Mouse (Mus musculus): ENCODE data around the gene Dtx4. TPM values are rescaled to one million over a fixed set of nuclear protein-coding genes. Genes with fewer than 3 reads are reported as not detected.

Gene Dtx4
- total and polyA plus RNA-seq, 2 experiments from 2014 or later: 24.6 to 54.7 TPM

DNA sequence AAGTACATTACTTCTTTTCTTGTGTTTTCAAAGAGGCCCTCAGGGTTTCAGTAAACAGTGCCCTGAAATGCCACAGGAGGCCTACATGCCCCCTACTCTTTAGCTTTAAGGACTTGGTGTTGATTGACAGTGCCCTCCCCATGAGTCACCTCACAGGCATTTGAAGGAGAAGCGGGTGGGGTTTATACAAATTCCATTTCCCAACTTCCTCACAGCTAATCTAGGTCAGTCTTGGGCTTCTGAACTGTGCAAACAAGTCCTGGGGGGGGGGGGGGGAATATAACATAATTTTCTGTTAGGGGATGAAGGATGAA, 37.6 kb downstream of the Dtx4 start:
- Histone ChIP-seq H3K4me2 (ENCODE audit: low read depth, low read length) (no peak overlapping the region), H3K4me1 (ENCODE audit: insufficient read depth, low read length) (no peaks in the 10 kb centered on the region), H3K9me3 (ENCODE audit: low read length) (no peaks in the 10 kb centered on the region), H3K27ac (no peak overlapping the region), H3K9ac (replicated peaks; ENCODE audit: low read length) (no peak overlapping the region), H3K4me3 (ENCODE audit: low read length) (no peak overlapping the region), H3K36me3 (ENCODE audit: insufficient read depth, low read length) (peaks cover 4% of the 10 kb centered on the region; the same call in 1 of the 2 replicates), H3K27me3 (ENCODE audit: insufficient read depth, low read length) (no peaks in the 10 kb centered on the region)
- WGBS: 43% methylated on average over 1 of the region's 1 CpGs
- DNase-seq (ENCODE audit: low spot score) (no peak), ATAC-seq (no peak)
- no peak for TF ChIP-seq CTCF (IDR thresholded peaks at IDR 0.05; ENCODE audit: low read depth)

DNA sequence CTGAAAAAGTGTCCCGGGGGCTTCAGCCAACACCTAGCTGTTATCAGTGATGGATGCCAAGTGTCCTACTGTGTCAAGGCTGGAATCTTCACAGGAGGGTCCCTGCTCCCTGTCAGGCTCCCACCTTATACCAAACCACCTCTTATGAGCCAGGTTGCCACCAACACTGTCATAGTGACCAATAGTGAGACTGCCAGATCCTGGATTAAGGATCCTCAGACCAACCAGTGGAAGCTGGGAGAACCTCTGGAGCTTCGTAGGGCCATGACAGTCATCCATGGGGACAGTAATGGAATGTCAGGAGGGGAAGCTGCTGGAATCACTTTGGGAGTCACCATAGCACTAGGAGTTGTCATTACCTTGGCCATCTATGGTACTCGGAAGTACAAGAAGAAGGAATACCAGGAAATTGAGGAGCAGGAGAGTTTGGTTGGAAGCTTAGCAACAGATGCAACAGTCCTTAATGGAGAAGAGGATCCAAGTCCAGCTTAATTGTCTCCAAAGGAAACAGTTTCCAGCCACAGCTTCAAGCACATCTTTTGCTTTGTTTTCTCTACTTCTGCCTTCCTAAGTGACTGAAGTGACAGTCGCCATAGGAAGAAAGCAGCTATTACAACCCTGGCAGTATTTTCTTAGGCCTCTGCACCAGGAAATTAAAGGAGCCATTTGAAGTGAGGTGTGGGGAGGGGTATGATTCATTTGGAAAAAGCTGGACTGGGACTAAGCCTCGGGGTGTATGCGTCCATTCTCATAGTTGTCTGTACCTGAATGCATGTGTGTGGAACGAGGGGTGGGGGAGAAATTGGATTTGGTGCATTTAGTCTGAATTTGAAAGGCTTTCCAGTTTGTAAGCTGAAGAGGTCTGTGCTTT, 38.2 kb downstream of the Dtx4 start:
- peaks cover 3% of the 10 kb centered on the region; the same call in 1 of the 2 replicates for H3K36me3 ChIP-seq (ENCODE audit: insufficient read depth, low read length)
- no peak for TF ChIP-seq CTCF (IDR thresholded peaks at IDR 0.05; ENCODE audit: low read depth)
- ATAC-seq (no peak), DNase-seq (ENCODE audit: low spot score) (no peak)
- no peaks in the 10 kb centered on the region for H3K9me3 ChIP-seq (ENCODE audit: low read length)
- H3K9ac ChIP-seq (replicated peaks; ENCODE audit: low read length): no peak overlapping the region
- no peak overlapping the region for H3K4me3 ChIP-seq (ENCODE audit: low read length)
- no peaks in the 10 kb centered on the region for H3K27me3 ChIP-seq (ENCODE audit: insufficient read depth, low read length)
- H3K4me1 ChIP-seq (ENCODE audit: insufficient read depth, low read length): no peaks in the 10 kb centered on the region
- 71% methylated on average over 7 of the region's 7 CpGs for WGBS
- no peak overlapping the region for H3K27ac ChIP-seq
- no peak overlapping the region for H3K4me2 ChIP-seq (ENCODE audit: low read depth, low read length)

DNA sequence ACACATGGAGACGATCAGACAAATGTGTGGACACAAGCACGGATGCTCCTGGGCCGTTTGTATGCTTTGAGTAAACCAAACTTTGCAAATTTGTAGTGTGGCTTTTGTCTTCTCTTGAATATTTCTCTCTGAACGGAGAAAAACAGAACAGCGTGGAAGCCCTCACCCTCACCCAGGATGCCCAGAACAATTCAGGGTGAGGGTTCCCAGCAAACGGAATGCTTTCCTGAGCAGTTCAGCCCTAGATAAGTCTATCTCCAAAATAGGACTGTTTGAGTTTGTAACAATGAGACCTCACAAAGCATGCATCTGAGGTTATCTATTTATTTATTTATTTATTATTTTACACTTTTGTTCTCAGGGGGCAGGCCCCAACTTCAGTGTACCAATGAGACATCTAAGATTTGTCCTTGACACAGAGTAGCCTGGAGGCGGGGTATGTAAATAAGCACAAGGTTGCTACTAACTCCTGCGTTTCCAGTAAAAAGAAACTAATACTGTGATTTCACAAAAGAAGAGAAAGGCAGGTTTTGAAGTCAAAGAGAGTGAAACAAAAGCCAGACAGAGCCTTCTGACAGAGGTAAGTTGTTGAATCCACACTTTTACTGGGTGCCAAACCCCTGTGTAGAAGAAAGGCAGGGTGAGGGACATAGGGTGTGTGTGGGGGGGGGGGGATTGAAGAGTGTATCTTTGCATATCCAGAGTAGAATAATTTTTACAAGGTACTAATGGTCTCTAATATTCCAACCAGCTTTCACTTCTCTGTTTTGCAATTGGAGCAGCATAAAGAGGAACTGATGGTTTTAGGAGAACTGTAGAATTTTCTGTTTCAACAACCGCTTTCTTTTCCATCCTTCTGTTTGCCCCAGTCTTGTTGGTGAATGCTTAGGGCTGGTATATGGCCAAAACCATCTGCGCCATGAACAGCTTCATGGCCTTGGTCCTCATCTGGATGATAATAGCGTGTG, 40.7 kb downstream of the Dtx4 start, which contains the start of gene Mpeg1:
Mpeg1 (plus strand) TSS at position 498 of the 968 bp plus-strand sequence.
- WGBS: 82% methylated on average over 11 of the region's 11 CpGs
- H3K4me1 ChIP-seq (ENCODE audit: insufficient read depth, low read length): no peaks in the 10 kb centered on the region
- peaks cover 3% of the 10 kb centered on the region; the same call in 1 of the 2 replicates for H3K36me3 ChIP-seq (ENCODE audit: insufficient read depth, low read length)
- no peak for TF ChIP-seq CTCF (IDR thresholded peaks at IDR 0.05; ENCODE audit: low read depth)
- ATAC-seq: no peak
- H3K9me3 ChIP-seq (ENCODE audit: low read length): no peaks in the 10 kb centered on the region
- no peak within 1 kb of the TSS for H3K4me3 ChIP-seq (ENCODE audit: low read length)
- H3K27ac ChIP-seq: no peak within 1 kb of the TSS
- no peak for DNase-seq (ENCODE audit: low spot score)
- H3K4me2 ChIP-seq (ENCODE audit: low read depth, low read length): no peak within 1 kb of the TSS
- H3K27me3 ChIP-seq (ENCODE audit: insufficient read depth, low read length): no peaks in the 10 kb centered on the region
- no peak within 1 kb of the TSS for H3K9ac ChIP-seq (replicated peaks; ENCODE audit: low read length)

DNA sequence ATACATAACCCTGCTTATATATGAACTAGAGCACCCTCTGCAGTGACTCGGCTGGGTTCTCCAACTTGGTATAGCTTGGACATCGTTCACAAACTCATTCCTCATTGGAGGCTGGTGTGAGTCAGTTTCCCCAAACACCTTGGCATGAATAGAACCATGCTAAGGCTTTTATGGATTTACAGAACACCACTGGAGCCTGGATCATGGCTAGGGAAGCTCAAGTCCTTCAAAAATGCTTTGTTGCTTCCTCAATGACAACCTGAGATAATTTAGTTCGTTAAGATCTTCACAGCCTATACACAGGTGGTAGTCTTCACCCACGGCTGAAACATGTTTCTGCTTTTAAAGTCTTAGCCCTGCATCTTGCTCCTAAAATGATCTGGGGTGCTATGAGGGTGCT, 41.7 kb downstream of the Dtx4 start:
- Histone ChIP-seq H3K4me3 (ENCODE audit: low read length) (no peak overlapping the region), H3K27me3 (ENCODE audit: insufficient read depth, low read length) (no peaks in the 10 kb centered on the region), H3K4me1 (ENCODE audit: insufficient read depth, low read length) (no peaks in the 10 kb centered on the region), H3K27ac (no peak overlapping the region), H3K4me2 (ENCODE audit: low read depth, low read length) (no peak overlapping the region), H3K36me3 (ENCODE audit: insufficient read depth, low read length) (no peaks in the 10 kb centered on the region; the same call in 1 of the 2 replicates), H3K9me3 (ENCODE audit: low read length) (no peaks in the 10 kb centered on the region), H3K9ac (replicated peaks; ENCODE audit: low read length) (no peak overlapping the region)
- ATAC-seq (no peak), DNase-seq (ENCODE audit: low spot score) (no peak)
- WGBS: 81% methylated on average over 4 of the region's 4 CpGs
- no peak for TF ChIP-seq CTCF (IDR thresholded peaks at IDR 0.05; ENCODE audit: low read depth)

DNA sequence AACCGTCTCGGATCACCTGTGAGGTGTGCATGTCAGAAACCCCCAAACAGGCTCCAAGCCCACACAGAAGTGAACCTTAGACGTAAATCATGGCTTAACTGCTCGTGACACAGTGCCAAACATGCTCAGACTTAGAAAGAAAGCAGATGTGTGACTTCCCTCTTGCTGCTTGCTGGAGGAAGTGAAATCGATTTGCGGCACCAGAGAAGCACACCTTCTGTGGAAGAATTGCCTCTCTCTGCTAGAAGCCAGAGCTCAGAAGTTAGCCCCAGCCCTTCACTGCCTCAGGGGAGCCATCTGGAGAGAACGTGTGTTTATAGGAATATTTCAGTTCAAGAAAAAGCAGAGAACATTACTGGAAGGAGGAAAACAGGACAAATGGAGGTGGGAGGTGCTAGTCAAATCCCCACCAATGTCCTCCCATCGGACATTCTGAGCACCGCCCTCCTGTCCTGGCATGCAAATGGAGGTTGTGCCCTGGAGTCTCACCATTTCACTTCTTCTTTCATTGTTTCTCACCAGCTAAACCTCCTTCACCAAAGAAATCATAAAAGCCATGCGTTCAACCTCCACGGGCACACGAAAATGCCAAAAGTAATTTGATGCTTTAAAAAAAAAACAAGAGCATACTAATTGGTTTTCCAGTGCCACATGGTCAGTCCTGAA, 43.7 kb downstream of the Dtx4 start:
- no peaks in the 10 kb centered on the region for H3K4me1 ChIP-seq (ENCODE audit: insufficient read depth, low read length)
- no peak overlapping the region for H3K4me3 ChIP-seq (ENCODE audit: low read length)
- no peak for ATAC-seq
- 80% methylated on average over 12 of the region's 12 CpGs for WGBS
- no peak overlapping the region for H3K4me2 ChIP-seq (ENCODE audit: low read depth, low read length)
- H3K36me3 ChIP-seq (ENCODE audit: insufficient read depth, low read length): no peaks in the 10 kb centered on the region
- no peak overlapping the region for H3K9ac ChIP-seq (replicated peaks; ENCODE audit: low read length)
- H3K27me3 ChIP-seq (ENCODE audit: insufficient read depth, low read length): no peaks in the 10 kb centered on the region
- no peak overlapping the region for H3K27ac ChIP-seq
- TF ChIP-seq CTCF (IDR thresholded peaks at IDR 0.05; ENCODE audit: low read depth): no peak
- no peaks in the 10 kb centered on the region for H3K9me3 ChIP-seq (ENCODE audit: low read length)
- DNase-seq (ENCODE audit: low spot score): no peak

DNA sequence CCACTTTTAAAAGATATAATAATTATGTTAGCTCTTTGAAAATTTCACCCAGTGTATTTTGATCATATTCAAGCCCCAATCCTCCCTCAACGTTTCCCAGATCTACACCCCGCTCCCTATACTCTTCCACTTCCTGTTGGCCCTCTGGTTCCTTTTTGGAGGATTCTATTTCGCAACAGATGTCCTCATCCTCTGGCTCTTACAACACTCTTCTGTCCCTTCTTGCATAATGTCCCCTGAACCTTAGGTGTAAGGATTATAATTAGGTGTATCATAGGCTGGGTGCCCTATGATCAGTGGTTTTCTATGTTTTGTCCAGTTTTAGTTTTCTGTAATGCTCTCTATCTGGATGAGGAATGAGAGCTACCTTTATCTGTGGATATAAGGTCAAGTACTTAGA, 56.2 kb downstream of the Dtx4 start:
- DNase-seq (ENCODE audit: low spot score): no peak
- Histone ChIP-seq H3K9me3 (ENCODE audit: low read length) (no peaks in the 10 kb centered on the region), H3K27me3 (ENCODE audit: insufficient read depth, low read length) (no peaks in the 10 kb centered on the region), H3K36me3 (ENCODE audit: insufficient read depth, low read length) (no peaks in the 10 kb centered on the region), H3K9ac (replicated peaks; ENCODE audit: low read length) (no peak overlapping the region), H3K4me1 (ENCODE audit: insufficient read depth, low read length) (no peaks in the 10 kb centered on the region), H3K4me3 (ENCODE audit: low read length) (no peak overlapping the region), H3K4me2 (ENCODE audit: low read depth, low read length) (no peak overlapping the region), H3K27ac (no peak overlapping the region)
- no peak for ATAC-seq
- WGBS: 80% methylated on average over 3 of the region's 3 CpGs
- no peak for TF ChIP-seq CTCF (IDR thresholded peaks at IDR 0.05; ENCODE audit: low read depth)

Measured in hindbrain, postnatal 0 days (tissue).